Comparison of ENCODE assay signal across 10 mouse cellular contexts in the genomic region with DNA sequence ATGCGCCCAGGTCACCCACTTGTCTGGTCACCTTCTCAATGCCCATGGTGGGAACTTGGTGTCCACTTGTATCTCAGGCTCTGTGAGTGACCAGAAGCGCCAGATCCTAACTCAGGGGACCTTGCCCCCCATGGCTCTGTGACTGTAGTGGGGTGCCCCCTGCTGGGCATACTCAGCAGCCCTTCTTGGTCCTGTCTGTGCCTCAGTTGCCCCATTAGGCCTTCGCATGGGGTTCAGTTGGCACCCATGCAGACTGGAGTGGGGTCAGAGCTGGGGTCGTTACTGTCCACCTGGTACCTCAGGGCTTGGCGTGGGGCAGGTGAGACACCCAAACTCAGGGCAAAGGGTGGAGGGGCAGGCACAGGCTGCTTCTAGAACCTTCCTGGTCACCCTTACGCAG. TPM values are rescaled to one million over a fixed set of nuclear protein-coding genes. Genes with fewer than 3 reads are reported as not detected.
A peak's percentile ranks its signal among the peaks of the same experiment; 100 is the strongest.
DNase-seq lines count a peak whose midpoint lies in the region; ATAC-seq and TF ChIP-seq lines count a peak whose summit lies in the region.
"Had no signal": no experiment of that assay in that cellular context is flagged by ENCODE, and none has a peak within 500 bp of the region (broad histone marks: within the 10 kb centered on the region; RNA-seq: fewer than 3 reads in every experiment).

No protein-coding gene starts in this region.

- no peak overlapping the region for H3K9ac ChIP-seq in liver, embryonic 14.5 days (replicated peaks)
- no peak overlapping the region for H3K9ac ChIP-seq in midbrain, embryonic 14.5 days (replicated peaks; ENCODE audit: low read length)
- H3K9ac ChIP-seq: hindbrain, embryonic 15.5 days; lung, embryonic 15.5 days had no signal

- TF ChIP-seq CTCF in testis, adult 2 months (IDR thresholded peaks at IDR 0.05; ENCODE audit: control insufficient read depth, insufficient read depth, insufficient replicate concordance, low read depth, low read length): 0 out of 2 replicates have a peak, but pooled peaks have one; percentile 14
- peak; percentile 85 for TF ChIP-seq CTCF in liver, embryonic 14.5 days (IDR thresholded peaks at IDR 0.05; ENCODE audit: low read depth)

- no peak for TF ChIP-seq EP300 in liver, embryonic 14.5 days (IDR thresholded peaks at IDR 0.05; ENCODE audit: low read depth)

- H3K4me1 ChIP-seq in testis, adult 2 months (ENCODE audit: control insufficient read depth, insufficient read depth, low read length): no peaks in the 10 kb centered on the region
- peaks cover 0 to 4% of the 10 kb centered on the region in 2 experiments; a peak in 1 of 4 replicates for H3K4me1 ChIP-seq in liver, embryonic 14.5 days (replicated peaks; ENCODE audit: control insufficient read depth in 2 of 2, insufficient read depth in 2 of 2, low read length in 1 of 2)
- no peaks in the 10 kb centered on the region for H3K4me1 ChIP-seq in midbrain, embryonic 14.5 days (ENCODE audit: control insufficient read depth, insufficient read depth, low read length)
- H3K4me1 ChIP-seq: hindbrain, embryonic 15.5 days had no signal

- no peak for TF ChIP-seq POLR2A in testis, adult 2 months (IDR thresholded peaks at IDR 0.05; ENCODE audit: control insufficient read depth, low read depth, low read length)

- WGBS in liver, embryonic 14.5 days (ENCODE audit: insufficient replicate concordance): 71% methylated on average over 6 of the region's 6 CpGs
- WGBS in midbrain, embryonic 14.5 days: 84% methylated on average over 6 of the region's 6 CpGs

- H3K27me3 ChIP-seq in testis, adult 2 months (ENCODE audit: control insufficient read depth, insufficient read depth, low read length): no peaks in the 10 kb centered on the region
- no peaks in the 10 kb centered on the region for H3K27me3 ChIP-seq in liver, embryonic 14.5 days (ENCODE audit: control insufficient read depth, insufficient read depth, low read length)
- H3K27me3 ChIP-seq in midbrain, embryonic 14.5 days (ENCODE audit: control insufficient read depth, insufficient read depth, low read length): no peaks in the 10 kb centered on the region; the same call in 1 of the 2 replicates
- H3K27me3 ChIP-seq: lung, embryonic 15.5 days had no signal

- H3K4me2 ChIP-seq in liver, embryonic 14.5 days (ENCODE audit: low read depth): no peak overlapping the region
- no peak overlapping the region for H3K4me2 ChIP-seq in midbrain, embryonic 14.5 days (ENCODE audit: low read length)
- H3K4me2 ChIP-seq: hindbrain, embryonic 15.5 days; lung, embryonic 15.5 days had no signal

- no peak for ATAC-seq in liver, embryonic 14.5 days (ENCODE audit: insufficient read depth)
- ATAC-seq in activated CD4-positive, CD25-positive, alpha-beta regulatory T cell, adult 4 months: no peak
- ATAC-seq in midbrain, embryonic 14.5 days (ENCODE audit: low FRiP score, low TSS enrichment): no peak

- peak; percentile 94 for DNase-seq in heart, adult 11 months
- DNase-seq in heart, adult 9 months (ENCODE audit: low spot score in 2 of 2): no peak
- no peak for DNase-seq in testis, postnatal 14 days (ENCODE audit: low spot score)
- DNase-seq in liver, embryonic 14.5 days (ENCODE audit: low read depth in 3 of 3, low spot score in 3 of 3): no peak
- no peak for DNase-seq in right cerebral cortex, postnatal 36 days (ENCODE audit: low spot score in 2 of 2)
- DNase-seq in midbrain, embryonic 14.5 days: no peak

- H3K9me3 ChIP-seq in liver, embryonic 14.5 days (ENCODE audit: control insufficient read depth, low read length): no peaks in the 10 kb centered on the region
- H3K9me3 ChIP-seq in midbrain, embryonic 14.5 days (ENCODE audit: control insufficient read depth, low read length): no peaks in the 10 kb centered on the region
- H3K9me3 ChIP-seq: hindbrain, embryonic 15.5 days; lung, embryonic 15.5 days had no signal

- no peak overlapping the region for H3K27ac ChIP-seq in testis, adult 2 months (ENCODE audit: control insufficient read depth, insufficient read depth, low read depth, low read length)
- no peak overlapping the region for H3K27ac ChIP-seq in liver, embryonic 14.5 days
- H3K27ac ChIP-seq in midbrain, embryonic 14.5 days (replicated peaks; ENCODE audit: low read depth, low read length): no peak overlapping the region
- H3K27ac ChIP-seq: hindbrain, embryonic 15.5 days; lung, embryonic 15.5 days had no signal

- no peak overlapping the region for H3K4me3 ChIP-seq in testis, adult 2 months (ENCODE audit: control insufficient read depth, low read depth, low read length)
- H3K4me3 ChIP-seq in liver, embryonic 14.5 days (ENCODE audit: insufficient read depth in 1 of 2, low read depth in 2 of 2, low read length in 2 of 2): no peak overlapping the region
- no peak overlapping the region for H3K4me3 ChIP-seq in midbrain, embryonic 14.5 days (replicated peaks; ENCODE audit: low read depth, low read length)
- H3K4me3 ChIP-seq: hindbrain, embryonic 15.5 days; lung, embryonic 15.5 days had no signal

- no peaks in the 10 kb centered on the region for H3K36me3 ChIP-seq in testis, adult 2 months (ENCODE audit: control insufficient read depth, insufficient read depth, low read length)
- H3K36me3 ChIP-seq in liver, embryonic 14.5 days (replicated peaks; ENCODE audit: control insufficient read depth, insufficient read depth, low read depth): no peaks in the 10 kb centered on the region
- H3K36me3 ChIP-seq in midbrain, embryonic 14.5 days (ENCODE audit: control insufficient read depth, insufficient read depth, low read length): peaks cover 38% of the 10 kb centered on the region

RNA-seq across cellular contexts. Expression of a gene that starts 6.0 kb away (rescaled TPM):
- 33.9 and 36.5 TPM in 2 replicates for polyA plus RNA-seq in testis, adult 2 months (2012; rRNA removed)
- 22.3 and 24.7 TPM in 2 replicates for polyA plus RNA-seq in liver, embryonic 14.5 days (2012; rRNA removed)
- 58.4 TPM in 2 replicates for polyA plus RNA-seq in liver, embryonic 14.5 days (2014; fragmentation: Nextera tagmentation; extraction: Ambion mirVana)
- polyA plus RNA-seq in activated CD4-positive, CD25-positive, alpha-beta regulatory T cell, adult 4 months (2017; shearing (Covaris generic)): 10 to 100 TPM; 63.9 to 70.0 TPM
- 89.6 and 117 TPM in 2 replicates for polyA plus RNA-seq in midbrain, embryonic 14.5 days (2014; fragmentation: Nextera tagmentation; extraction: Ambion mirVana)

RNA-seq across cellular contexts. Expression of a gene that starts 16.6 kb away (rescaled TPM):
- 17.4 and 18.9 TPM in 2 replicates for polyA plus RNA-seq in testis, adult 2 months (2012; rRNA removed)
- 0.01 and 0.03 TPM in 2 replicates for polyA plus RNA-seq in liver, embryonic 14.5 days (2012; rRNA removed)
- 0.13 TPM in 1 of 2 replicates, not detected in the other for polyA plus RNA-seq in liver, embryonic 14.5 days (2014; fragmentation: Nextera tagmentation; extraction: Ambion mirVana)
- polyA plus RNA-seq in activated CD4-positive, CD25-positive, alpha-beta regulatory T cell, adult 4 months (2017; shearing (Covaris generic)): not detected
- 0.39 and 0.53 TPM in 2 replicates for polyA plus RNA-seq in midbrain, embryonic 14.5 days (2014; fragmentation: Nextera tagmentation; extraction: Ambion mirVana)

RNA-seq across cellular contexts. Expression of a gene that starts 27.1 kb away (rescaled TPM):
- polyA plus RNA-seq in testis, adult 2 months (2012; rRNA removed): 59.5 and 65.0 TPM in 2 replicates
- polyA plus RNA-seq in liver, embryonic 14.5 days (2012; rRNA removed): 5.5 and 6.4 TPM in 2 replicates
- polyA plus RNA-seq in liver, embryonic 14.5 days (2014; fragmentation: Nextera tagmentation; extraction: Ambion mirVana): 3.4 and 3.9 TPM in 2 replicates
- polyA plus RNA-seq in activated CD4-positive, CD25-positive, alpha-beta regulatory T cell, adult 4 months (2017; shearing (Covaris generic)): 1 to 10 TPM; 2.1 to 2.5 TPM
- 2.4 and 4.0 TPM in 2 replicates for polyA plus RNA-seq in midbrain, embryonic 14.5 days (2014; fragmentation: Nextera tagmentation; extraction: Ambion mirVana)

RNA-seq across cellular contexts. Expression of a gene that starts 30.2 kb away (rescaled TPM):
- 202 and 209 TPM in 2 replicates for polyA plus RNA-seq in testis, adult 2 months (2012; rRNA removed)
- 59.7 and 79.7 TPM in 2 replicates for polyA plus RNA-seq in liver, embryonic 14.5 days (2012; rRNA removed)
- 5.9 and 8.6 TPM in 2 replicates for polyA plus RNA-seq in liver, embryonic 14.5 days (2014; fragmentation: Nextera tagmentation; extraction: Ambion mirVana)
- polyA plus RNA-seq in activated CD4-positive, CD25-positive, alpha-beta regulatory T cell, adult 4 months (2017; shearing (Covaris generic)): 1 to 10 TPM; 1.9 to 3.8 TPM
- polyA plus RNA-seq in midbrain, embryonic 14.5 days (2014; fragmentation: Nextera tagmentation; extraction: Ambion mirVana): 20.7 and 28.4 TPM in 2 replicates

RNA-seq across cellular contexts. Expression of a gene that starts 32.9 kb away (rescaled TPM):
- 15.0 and 15.2 TPM in 2 replicates for polyA plus RNA-seq in testis, adult 2 months (2012; rRNA removed)
- 34.7 and 41.4 TPM in 2 replicates for polyA plus RNA-seq in liver, embryonic 14.5 days (2012; rRNA removed)
- polyA plus RNA-seq in liver, embryonic 14.5 days (2014; fragmentation: Nextera tagmentation; extraction: Ambion mirVana): 38.5 and 46.0 TPM in 2 replicates
- 100 to 1,000 TPM in 1 of 2 experiments, 10 to 100 TPM in 1; 92.3 to 122 TPM for polyA plus RNA-seq in activated CD4-positive, CD25-positive, alpha-beta regulatory T cell, adult 4 months (2017; shearing (Covaris generic))
- polyA plus RNA-seq in midbrain, embryonic 14.5 days (2014; fragmentation: Nextera tagmentation; extraction: Ambion mirVana): 220 and 229 TPM in 2 replicates

Comparison
In these comparisons a context has a peak if more than half of its experiments do, and no peak if none do; other contexts are left out.
1. RNA of a gene that starts 16.6 kb away (polyA plus RNA-seq): 17.4 to 18.9 TPM in testis, adult 2 months; 0.39 to 0.53 TPM in midbrain, embryonic 14.5 days, 0.01 to 0.13 TPM in liver, embryonic 14.5 days and not detected in activated CD4-positive, CD25-positive, alpha-beta regulatory T cell, adult 4 months; every median in the first group is over 10 times any median in the second.